Mouse (Mus musculus) limb, embryonic 14.5 days (tissue): ENCODE data around the gene Rdh13. TPM values are rescaled to one million over a fixed set of nuclear protein-coding genes. Genes with fewer than 3 reads are reported as not detected.
"Not testable (repeated sequence)": the region's sequence is repeated elsewhere in the genome, so short reads cannot be mapped to it uniquely, and the experiment has no call there.

Experiments
- ATAC-seq: fragments of 200-750 bp; cut with Nextera tagmentation; 2 replicates; pipeline ENCODE4 v1.8.0; 2017; ENCODE audit warnings: low read depth, moderate number of reproducible peaks, moderate TSS enrichment; ENCODE audit not compliant: low FRiP score
- DNase-seq: peaks from one replicate; pipeline ENCODE4 v3.0.0-alpha.2; 2015; ENCODE audit warnings: low spot score
- H3K27ac ChIP-seq: fragments of 300-500 bp; sonication (generic); replicated peaks from 2 replicates; pipeline ENCODE4 v1.5.1; 2014; ENCODE audit warnings: low read depth, mild to moderate bottlenecking, low read length, moderate library complexity, mixed read lengths
- H3K27me3 ChIP-seq: fragments of 300-500 bp; sonication (generic); 2 replicates; pipeline ENCODE4 v1.6.1; 2014; ENCODE audit warnings: low read length, mixed read lengths; ENCODE audit not compliant: control insufficient read depth, insufficient read depth
- H3K36me3 ChIP-seq: fragments of 300-500 bp; sonication (generic); 2 replicates; pipeline ENCODE4 v1.6.1; 2014; ENCODE audit warnings: mild to moderate bottlenecking, low read length, moderate library complexity, mixed read lengths; ENCODE audit not compliant: control insufficient read depth, insufficient read depth
- H3K4me1 ChIP-seq: fragments of 300-500 bp; sonication (generic); 2 replicates; pipeline ENCODE4 v1.6.1; 2014; ENCODE audit warnings: antibody characterized with exemption, low read length, mixed read lengths; ENCODE audit not compliant: control insufficient read depth, insufficient read depth
- H3K4me2 ChIP-seq: fragments of 300-500 bp; sonication (generic); replicated peaks from 2 replicates; pipeline ENCODE4 v1.6.1; 2014; ENCODE audit warnings: low read depth, mild to moderate bottlenecking, low read length, moderate library complexity; ENCODE audit not compliant: severe bottlenecking
- H3K4me3 ChIP-seq: fragments of 300-500 bp; sonication (generic); replicated peaks from 2 replicates; pipeline ENCODE4 v1.5.1; 2014; ENCODE audit warnings: low read length
- H3K9ac ChIP-seq: fragments of 300-500 bp; sonication (generic); 2 replicates; pipeline ENCODE4 v1.6.1; 2014; ENCODE audit warnings: mild to moderate bottlenecking, low read depth, low read length, moderate library complexity; ENCODE audit not compliant: severe bottlenecking
- H3K9me3 ChIP-seq: fragments of 300-500 bp; sonication (generic); 2 replicates; pipeline ENCODE4 v1.6.1; 2016; ENCODE audit warnings: low read length; ENCODE audit not compliant: control insufficient read depth
- POLR2A ChIP-seq: fragments of 200-500 bp; IDR thresholded peaks from 2 replicates; pipeline ENCODE4 v1.8.0; 2012; ENCODE audit warnings: inconsistent platforms, mild to moderate bottlenecking, moderate library complexity, borderline replicate concordance; ENCODE audit not compliant: insufficient read depth, insufficient read length; ENCODE audit errors: extremely low read depth
- WGBS: fragments of 180-500 bp; shearing (Covaris S2); extraction: QIAGEN DNeasy Blood & Tissue Kit; methylation state at CpG from one replicate; pipeline ENCODE4 v1.1.7; 2014; 5-methylcytosine and 5-hydroxymethylcytosine counted together
- microRNA-seq: library from miRNA; unstranded; fragments of <30 nt; microRNA quantifications from one replicate; pipeline ENCODE4, GENCODE M21; 2016
- polyA plus RNA-seq, 2 experiments: library from polyadenylated mRNA; depleted of rRNA in 1 of 2; stranded (reverse) in 1 of 2; unstranded in 1 of 2; fragments of >200 nt; fragmentation: Nextera tagmentation in 1 of 2; extraction: Ambion mirVana in 1 of 2; gene quantifications; 2 replicates each; pipeline versions ENCODE4 v1.2.1 to v1.2.3; 2012 to 2014

Rdh13 gene
- polyA plus RNA-seq, 2 experiments: 21.2 to 23.9 TPM

- Histone ChIP-seq H3K9ac (no peak overlapping the region), H3K4me2 (no peak overlapping the region), H3K36me3 (peaks cover under 1% of the 10 kb centered on the region; the same call in 1 of the 2 replicates), H3K27ac (no peak overlapping the region), H3K27me3 (no peaks in the 10 kb centered on the region), H3K4me3 (no peak overlapping the region), H3K9me3 (no peaks in the 10 kb centered on the region), H3K4me1 (no peaks in the 10 kb centered on the region)
- 87% methylated on average over 6 of the region's 6 CpGs for WGBS
- TF ChIP-seq POLR2A: no peak
- DNase-seq (no peak), ATAC-seq (no peak)
These were observed 25.8 kb downstream of the Rdh13 start for GRCm38 (mm10) chr7:4419681-4420080.

DNA sequence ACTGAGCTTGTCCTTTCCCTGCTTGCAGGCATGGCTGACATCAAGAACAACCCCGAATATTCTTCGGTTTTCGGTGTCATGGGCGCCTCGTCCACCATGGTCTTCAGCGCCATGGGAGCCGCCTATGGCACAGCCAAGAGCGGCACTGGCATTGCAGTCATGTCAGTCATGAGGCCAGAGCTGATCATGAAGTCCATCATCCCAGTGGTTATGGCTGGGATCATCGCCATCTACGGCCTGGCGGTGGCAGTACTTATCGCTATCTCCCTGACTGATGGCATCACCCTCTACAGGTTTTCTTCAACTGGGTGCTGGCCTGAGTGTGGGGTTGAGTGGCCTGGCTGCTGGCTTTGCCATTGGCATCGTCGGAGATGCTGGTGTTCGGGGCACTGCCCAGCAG, 33.0 kb downstream of the Rdh13 start:
- H3K27ac ChIP-seq, H3K9ac ChIP-seq, H3K36me3 ChIP-seq, H3K27me3 ChIP-seq, H3K4me3 ChIP-seq, H3K4me1 ChIP-seq, H3K4me2 ChIP-seq, ATAC-seq, H3K9me3 ChIP-seq, DNase-seq: not testable (repeated sequence)
- 97% methylated on average over 15 of the region's 15 CpGs for WGBS

GRCm38 (mm10) chr7:4397730-4398129, 47.7 kb downstream of the Rdh13 start, which contains the start of gene Gp6:
TSS of gene Gp6 (minus strand) at chr7:4397744.
- ATAC-seq: no peak
- Histone ChIP-seq H3K27ac (no peak within 1 kb of the TSS), H3K4me1 (no peaks in the 10 kb centered on the region), H3K4me2 (no peak within 1 kb of the TSS), H3K4me3 (no peak within 1 kb of the TSS), H3K36me3 (no peaks in the 10 kb centered on the region), H3K9me3 (no peaks in the 10 kb centered on the region), H3K9ac (no peak within 1 kb of the TSS), H3K27me3 (no peaks in the 10 kb centered on the region)
- WGBS: 83% methylated on average over 1 of the region's 1 CpGs
- no peak for TF ChIP-seq POLR2A
- no peak for DNase-seq

Small RNAs within 50 kb of the gene (microRNA-seq; reads per million reads assigned to microRNA genes)
- gene Gm24605 (not detected), gene Gm24752 (not detected), gene Gm25349 (not detected)

Other genes starting within 250 kb of the Rdh13 start
- gene Lilra5, start 207.9 kb downstream of the Rdh13 start, polyA plus RNA-seq (2012; rRNA removed): 0.06 TPM in 1 of 2 replicates, not detected in the other
- 0.10 TPM in 1 of 2 replicates, not detected in the other for gene Lilra5, start 207.9 kb downstream of the Rdh13 start, polyA plus RNA-seq (2014; fragmentation: Nextera tagmentation; extraction: Ambion mirVana)
- gene Ncr1, start 107.9 kb downstream of the Rdh13 start, polyA plus RNA-seq (2012; rRNA removed): not detected in 2 replicates
- gene Ncr1, start 107.9 kb downstream of the Rdh13 start, polyA plus RNA-seq (2014; fragmentation: Nextera tagmentation; extraction: Ambion mirVana): not detected in 2 replicates
- gene Gp6, start 47.9 kb downstream of the Rdh13 start, polyA plus RNA-seq (2012; rRNA removed): 0.05 and 0.06 TPM in 2 replicates
- gene Gp6, start 47.9 kb downstream of the Rdh13 start, polyA plus RNA-seq (2014; fragmentation: Nextera tagmentation; extraction: Ambion mirVana): 0.26 TPM in 1 of 2 replicates, not detected in the other
- gene Eps8l1, start 15.0 kb upstream of the Rdh13 start, polyA plus RNA-seq (2012; rRNA removed): 6.9 and 10.0 TPM in 2 replicates
- gene Eps8l1, start 15.0 kb upstream of the Rdh13 start, polyA plus RNA-seq (2014; fragmentation: Nextera tagmentation; extraction: Ambion mirVana): 1.9 and 6.5 TPM in 2 replicates
- 89.6 and 103 TPM in 2 replicates for gene Ppp1r12c, start 56.0 kb upstream of the Rdh13 start, polyA plus RNA-seq (2012; rRNA removed)
- gene Ppp1r12c, start 56.0 kb upstream of the Rdh13 start, polyA plus RNA-seq (2014; fragmentation: Nextera tagmentation; extraction: Ambion mirVana): 59.1 and 68.6 TPM in 2 replicates
- gene Tnnt1, start 70.7 kb upstream of the Rdh13 start, polyA plus RNA-seq (2012; rRNA removed): 99.8 and 238 TPM in 2 replicates
- gene Tnnt1, start 70.7 kb upstream of the Rdh13 start, polyA plus RNA-seq (2014; fragmentation: Nextera tagmentation; extraction: Ambion mirVana): 241 and 300 TPM in 2 replicates
- 10.6 and 11.1 TPM in 2 replicates for gene Tnni3, start 78.6 kb upstream of the Rdh13 start, polyA plus RNA-seq (2012; rRNA removed)
- 2.8 and 2.9 TPM in 2 replicates for gene Tnni3, start 78.6 kb upstream of the Rdh13 start, polyA plus RNA-seq (2014; fragmentation: Nextera tagmentation; extraction: Ambion mirVana)
- 8.3 and 9.5 TPM in 2 replicates for gene Dnaaf3, start 86.8 kb upstream of the Rdh13 start, polyA plus RNA-seq (2012; rRNA removed)
- 0.61 and 1.1 TPM in 2 replicates for gene Dnaaf3, start 86.8 kb upstream of the Rdh13 start, polyA plus RNA-seq (2014; fragmentation: Nextera tagmentation; extraction: Ambion mirVana)
- gene Syt5, start 101.9 kb upstream of the Rdh13 start, polyA plus RNA-seq (2012; rRNA removed): 3.9 and 4.2 TPM in 2 replicates
- gene Syt5, start 101.9 kb upstream of the Rdh13 start, polyA plus RNA-seq (2014; fragmentation: Nextera tagmentation; extraction: Ambion mirVana): 3.4 and 4.3 TPM in 2 replicates
- gene Ptprh, start 158.4 kb upstream of the Rdh13 start, polyA plus RNA-seq (2012; rRNA removed): 0.03 and 0.26 TPM in 2 replicates
- not detected in 2 replicates for gene Ptprh, start 158.4 kb upstream of the Rdh13 start, polyA plus RNA-seq (2014; fragmentation: Nextera tagmentation; extraction: Ambion mirVana)
- 17.2 and 23.1 TPM in 2 replicates for gene Tmem86b, start 185.8 kb upstream of the Rdh13 start, polyA plus RNA-seq (2012; rRNA removed)
- 1.4 and 2.3 TPM in 2 replicates for gene Tmem86b, start 185.8 kb upstream of the Rdh13 start, polyA plus RNA-seq (2014; fragmentation: Nextera tagmentation; extraction: Ambion mirVana)
- gene Ppp6r1, start 213.4 kb upstream of the Rdh13 start, polyA plus RNA-seq (2012; rRNA removed): 86.9 and 112 TPM in 2 replicates
- gene Ppp6r1, start 213.4 kb upstream of the Rdh13 start, polyA plus RNA-seq (2014; fragmentation: Nextera tagmentation; extraction: Ambion mirVana): 7.9 and 8.7 TPM in 2 replicates
- 55.6 and 72.9 TPM in 2 replicates for gene Hspbp1, start 239.4 kb upstream of the Rdh13 start, polyA plus RNA-seq (2012; rRNA removed)
- 77.5 and 82.5 TPM in 2 replicates for gene Hspbp1, start 239.4 kb upstream of the Rdh13 start, polyA plus RNA-seq (2014; fragmentation: Nextera tagmentation; extraction: Ambion mirVana)
- 26.4 and 33.0 TPM in 2 replicates for gene Brsk1, start 245.0 kb upstream of the Rdh13 start, polyA plus RNA-seq (2012; rRNA removed)
- 1.3 and 1.7 TPM in 2 replicates for gene Brsk1, start 245.0 kb upstream of the Rdh13 start, polyA plus RNA-seq (2014; fragmentation: Nextera tagmentation; extraction: Ambion mirVana)